Mouse (Mus musculus) cerebellum, adult 2 months (tissue): ENCODE measurements at regions not wholly inside any gene's neighbourhood (a gene's known extent, or its start where the extent isn't known, plus 50 kb on each side); places are given as distances from the start of the nearest gene placed in this dataset.

ENCODE experiments used
- CTCF ChIP-seq: fragments of 200-500 bp; IDR thresholded peaks from 2 replicates; pipeline ENCODE4 v1.5.1; 2011; ENCODE audit warnings: low read depth, mild to moderate bottlenecking, control low read depth, low read length, moderate library complexity, borderline replicate concordance; ENCODE audit not compliant: insufficient read depth
- POLR2A ChIP-seq: fragments of 200-500 bp; IDR thresholded peaks from 2 replicates; pipeline ENCODE4 v1.6.1; 2011; ENCODE audit warnings: low read length, control low read depth, borderline replicate concordance; ENCODE audit not compliant: insufficient read depth

DNA sequence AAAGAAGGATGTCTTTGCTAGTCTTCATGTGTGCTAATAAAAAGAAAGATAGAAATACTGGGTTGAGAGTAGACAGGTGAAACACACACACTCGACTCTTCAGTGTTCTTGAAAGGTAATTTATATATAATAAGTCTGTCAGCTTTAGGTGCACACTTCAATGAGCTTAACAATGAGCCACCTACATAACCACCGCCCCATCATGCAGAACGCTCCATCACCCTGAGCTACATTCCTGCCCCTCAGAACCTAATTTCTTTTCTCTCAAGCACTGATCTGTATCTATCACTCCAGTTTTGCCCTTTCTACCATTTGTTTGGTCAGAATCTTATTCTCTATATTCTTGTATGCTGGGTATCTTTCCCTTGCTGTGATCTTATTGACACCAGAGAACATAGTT is 148.8 kb downstream of the Slc39a8 start:
- TF ChIP-seq CTCF (no peak), POLR2A (no peak)
